Mouse (Mus musculus) heart, embryonic 15.5 days (tissue): Measurements from ENCODE around the gene Hhat. TPM values are rescaled to one million over a fixed set of nuclear protein-coding genes. Genes with fewer than 3 reads are reported as not detected.

ENCODE experiments used
- ATAC-seq: fragments of 200-750 bp; cut with Nextera tagmentation; replicated peaks from 2 replicates; pipeline ENCODE4 v1.8.0; 2017; ENCODE audit warnings: low read depth, moderate TSS enrichment; ENCODE audit not compliant: insufficient number of reproducible peaks, insufficient read depth, low FRiP score
- H3K27ac ChIP-seq: fragments of 300-500 bp; sonication (generic); 2 replicates; pipeline ENCODE4 v1.5.1; 2015; ENCODE audit warnings: mild to moderate bottlenecking, inconsistent platforms
- H3K27me3 ChIP-seq: fragments of 300-500 bp; sonication (generic); 2 replicates; pipeline ENCODE4 v1.6.1; 2015; ENCODE audit warnings: inconsistent platforms
- H3K36me3 ChIP-seq: fragments of 300-500 bp; sonication (generic); 2 replicates; pipeline ENCODE4 v1.6.1; 2015; ENCODE audit warnings: mild to moderate bottlenecking, inconsistent platforms
- H3K4me1 ChIP-seq: fragments of 300-500 bp; sonication (generic); replicated peaks from 2 replicates; pipeline ENCODE4 v1.6.1; 2015; ENCODE audit warnings: inconsistent platforms
- H3K4me2 ChIP-seq: fragments of 300-500 bp; sonication (generic); 2 replicates; pipeline ENCODE4 v1.6.1; 2015; ENCODE audit warnings: inconsistent platforms, mild to moderate bottlenecking, moderate library complexity
- H3K4me3 ChIP-seq: fragments of 300-500 bp; sonication (generic); 2 replicates; pipeline ENCODE4 v1.5.1; 2015; ENCODE audit warnings: mild to moderate bottlenecking, inconsistent platforms
- H3K9ac ChIP-seq: fragments of 300-500 bp; sonication (generic); 2 replicates; pipeline ENCODE4 v1.6.1; 2015; ENCODE audit warnings: mild to moderate bottlenecking, inconsistent platforms
- H3K9me3 ChIP-seq: fragments of 300-500 bp; sonication (generic); replicated peaks from 2 replicates; pipeline ENCODE4 v1.6.1; 2016; ENCODE audit warnings: inconsistent platforms
- WGBS: fragments of 180-500 bp; shearing (Covaris S2); methylation state at CpG from one replicate; pipeline ENCODE4 v1.1.7; 2015; ENCODE audit warnings: mixed read lengths; 5-methylcytosine and 5-hydroxymethylcytosine counted together
- polyA plus RNA-seq: library from polyadenylated mRNA; unstranded; fragments of >200 nt; fragmentation: Nextera tagmentation; extraction: Ambion mirVana; gene quantifications from 2 replicates; pipeline ENCODE4 v1.2.1, GENCODE M21; 2015

Gene Hhat
- polyA plus RNA-seq, 1 experiment from 2014 or later, result 5.5 TPM

GRCm38 (mm10) chr1:192754268-192754667, 16.8 kb downstream of the Hhat start:
- Histone ChIP-seq H3K4me2 (no peak overlapping the region), H3K27ac (no peak overlapping the region), H3K4me1 (peaks cover 22% of the 10 kb centered on the region), H3K9me3 (no peaks in the 10 kb centered on the region), H3K36me3 (no peaks in the 10 kb centered on the region), H3K4me3 (no peak overlapping the region), H3K27me3 (no peaks in the 10 kb centered on the region), H3K9ac (no peak overlapping the region)
- 94% methylated on average over 4 of the region's 4 CpGs for WGBS
- ATAC-seq, result no peak

DNA sequence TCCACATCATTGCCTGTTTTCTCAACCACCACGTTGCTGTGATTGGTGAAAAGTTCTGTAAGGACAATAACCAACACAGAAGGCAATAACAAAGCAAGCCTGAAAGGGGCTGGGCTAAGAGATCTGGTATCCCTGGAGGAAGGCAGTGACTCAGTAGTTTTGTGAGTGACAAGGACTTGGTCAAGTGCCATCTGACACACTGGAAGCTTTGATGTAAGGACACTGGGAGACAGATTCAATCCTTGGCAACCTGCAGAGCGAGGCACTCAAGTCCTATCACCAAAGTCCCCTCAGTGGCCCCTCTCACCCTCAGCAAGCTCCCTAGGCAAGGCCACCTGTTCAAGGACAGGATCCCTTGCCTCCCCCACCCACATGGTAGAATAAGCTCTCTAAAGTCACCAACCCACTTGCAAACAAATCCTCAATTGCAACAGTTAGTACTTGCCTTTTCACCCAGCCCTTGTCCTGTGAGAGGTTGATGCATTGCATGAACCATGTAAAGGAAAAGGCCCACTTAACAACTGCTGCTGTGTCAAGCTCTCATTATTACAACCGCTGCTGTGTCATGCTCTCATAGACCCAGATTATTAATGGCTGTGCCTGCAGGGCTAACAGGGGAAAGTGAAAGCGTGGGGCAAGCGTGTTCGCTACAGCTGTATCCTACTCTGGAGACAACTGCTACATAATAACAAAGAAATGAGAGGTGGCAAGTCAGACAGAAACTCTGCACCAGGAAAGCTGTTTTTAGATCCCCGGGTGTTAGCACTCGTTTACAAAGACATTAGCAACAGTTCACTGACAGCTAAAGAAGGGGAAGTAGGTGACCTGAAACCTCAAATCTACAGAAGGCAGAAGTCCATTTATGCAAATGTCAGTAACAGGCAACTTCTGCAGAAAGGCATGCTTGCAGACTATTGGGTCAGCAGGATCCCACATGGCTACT, 18.1 kb downstream of the Hhat start:
- Histone ChIP-seq H3K27me3 (no peaks in the 10 kb centered on the region), H3K4me1 (peaks cover 22% of the 10 kb centered on the region), H3K9me3 (no peaks in the 10 kb centered on the region), H3K36me3 (no peaks in the 10 kb centered on the region), H3K27ac (peak overlapping the region; percentile 48), H3K4me2 (peak overlapping the region; percentile 43), H3K9ac (no peak overlapping the region), H3K4me3 (0 out of 2 replicates have a peak overlapping the region, but pooled peaks have one; percentile 12)
- 0 out of 2 replicates have a peak, but pooled peaks have one; percentile 35 for ATAC-seq
- WGBS, result 34% methylated on average over 8 of the region's 8 CpGs

DNA sequence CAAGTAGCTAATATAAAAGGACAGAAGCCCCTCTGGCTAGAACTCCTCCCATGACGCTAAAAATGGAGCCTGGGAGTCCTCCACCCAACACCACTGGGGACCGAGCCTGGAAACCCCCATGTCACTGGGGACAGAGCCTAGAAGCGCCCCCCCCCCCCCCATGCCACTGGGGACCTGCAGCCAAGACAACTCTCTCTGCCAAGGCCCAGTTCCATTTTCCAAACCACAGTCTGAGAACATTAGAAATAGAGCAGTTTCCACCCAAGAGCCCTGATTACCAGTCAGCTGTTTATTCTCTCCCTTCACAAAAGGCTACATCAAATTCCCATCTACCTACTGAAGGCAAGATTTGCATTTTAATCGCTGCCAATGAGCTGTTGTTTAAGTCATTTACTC, 21.0 kb downstream of the Hhat start:
- no peaks in the 10 kb centered on the region for H3K9me3 ChIP-seq
- no peaks in the 10 kb centered on the region for H3K27me3 ChIP-seq
- H3K4me1 ChIP-seq, result peaks cover 25% of the 10 kb centered on the region
- ATAC-seq, result no peak
- H3K27ac ChIP-seq, result no peak overlapping the region
- no peak overlapping the region for H3K4me2 ChIP-seq
- H3K36me3 ChIP-seq, result no peaks in the 10 kb centered on the region
- no peak overlapping the region for H3K4me3 ChIP-seq
- 46% methylated on average over 4 of the region's 4 CpGs for WGBS
- H3K9ac ChIP-seq, result no peak overlapping the region

DNA sequence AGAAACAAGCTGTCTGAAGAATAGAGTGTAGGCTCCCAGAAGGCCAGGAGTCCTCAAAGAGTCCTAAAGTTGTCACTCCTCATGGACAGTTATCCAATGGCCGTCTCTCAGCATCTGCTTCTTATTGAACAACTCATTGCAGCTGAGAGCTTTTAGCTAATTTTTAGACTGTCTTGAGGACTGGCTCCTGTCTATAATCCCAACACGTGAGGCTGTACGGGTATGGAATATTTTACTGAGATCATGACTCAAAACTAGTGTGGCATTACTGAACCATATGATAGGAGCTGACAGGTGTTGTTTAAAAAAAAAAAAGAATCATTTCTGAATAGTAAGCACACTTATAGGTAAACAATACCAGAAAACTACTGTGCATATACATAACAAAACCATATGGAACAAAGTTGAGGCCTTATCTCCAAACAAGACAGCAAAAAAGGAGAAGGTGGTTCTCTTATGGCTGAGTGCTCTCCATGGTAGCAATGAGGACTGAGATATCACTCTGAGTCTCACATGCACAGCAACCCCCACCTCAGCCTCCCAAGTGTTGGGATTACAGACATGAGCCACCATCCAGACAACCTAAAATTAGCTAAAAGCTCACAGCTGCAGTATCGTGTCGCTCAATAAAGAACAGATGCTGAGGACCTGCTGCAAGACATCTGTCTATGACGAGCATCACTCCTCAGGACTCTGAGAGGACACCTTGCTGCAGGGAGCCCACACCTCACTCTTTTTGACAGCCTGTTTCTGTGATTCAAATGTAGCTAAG, 21.6 kb downstream of the Hhat start:
- Histone ChIP-seq H3K4me1 (peaks cover 25% of the 10 kb centered on the region), H3K9ac (no peak overlapping the region), H3K9me3 (no peaks in the 10 kb centered on the region), H3K27me3 (no peaks in the 10 kb centered on the region), H3K36me3 (no peaks in the 10 kb centered on the region), H3K4me3 (no peak overlapping the region), H3K27ac (no peak overlapping the region), H3K4me2 (no peak overlapping the region)
- WGBS, result 66% methylated on average over 6 of the region's 6 CpGs
- ATAC-seq, result 0 out of 2 replicates have a peak, but pooled peaks have one; percentile 53

DNA sequence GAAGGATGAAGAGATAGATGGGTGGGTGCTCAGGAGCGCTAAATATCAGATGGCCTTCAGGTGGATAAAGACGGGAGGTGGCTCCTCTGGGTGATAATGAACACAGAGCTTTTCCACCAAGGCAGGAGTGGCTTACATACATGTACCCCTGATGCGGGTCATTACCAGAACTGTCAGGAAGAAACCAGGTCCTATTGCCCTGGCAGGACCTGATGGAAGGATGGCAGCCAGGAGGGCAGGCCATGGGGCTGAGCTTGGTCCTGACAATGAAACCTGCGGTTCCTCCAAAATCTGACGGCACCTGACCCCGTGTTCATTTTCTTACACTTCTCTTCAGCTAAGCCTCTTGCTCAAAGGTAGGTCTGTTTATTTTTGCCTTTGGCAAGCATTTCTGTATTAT, 24.8 kb downstream of the Hhat start:
- 79% methylated on average over 6 of the region's 6 CpGs for WGBS
- Histone ChIP-seq H3K9ac (no peak overlapping the region), H3K36me3 (no peaks in the 10 kb centered on the region), H3K4me1 (peaks cover 9% of the 10 kb centered on the region; the same call in 1 of the 2 replicates), H3K9me3 (no peaks in the 10 kb centered on the region), H3K4me3 (no peak overlapping the region), H3K27ac (no peak overlapping the region), H3K4me2 (no peak overlapping the region), H3K27me3 (no peaks in the 10 kb centered on the region)
- ATAC-seq, result no peak

DNA sequence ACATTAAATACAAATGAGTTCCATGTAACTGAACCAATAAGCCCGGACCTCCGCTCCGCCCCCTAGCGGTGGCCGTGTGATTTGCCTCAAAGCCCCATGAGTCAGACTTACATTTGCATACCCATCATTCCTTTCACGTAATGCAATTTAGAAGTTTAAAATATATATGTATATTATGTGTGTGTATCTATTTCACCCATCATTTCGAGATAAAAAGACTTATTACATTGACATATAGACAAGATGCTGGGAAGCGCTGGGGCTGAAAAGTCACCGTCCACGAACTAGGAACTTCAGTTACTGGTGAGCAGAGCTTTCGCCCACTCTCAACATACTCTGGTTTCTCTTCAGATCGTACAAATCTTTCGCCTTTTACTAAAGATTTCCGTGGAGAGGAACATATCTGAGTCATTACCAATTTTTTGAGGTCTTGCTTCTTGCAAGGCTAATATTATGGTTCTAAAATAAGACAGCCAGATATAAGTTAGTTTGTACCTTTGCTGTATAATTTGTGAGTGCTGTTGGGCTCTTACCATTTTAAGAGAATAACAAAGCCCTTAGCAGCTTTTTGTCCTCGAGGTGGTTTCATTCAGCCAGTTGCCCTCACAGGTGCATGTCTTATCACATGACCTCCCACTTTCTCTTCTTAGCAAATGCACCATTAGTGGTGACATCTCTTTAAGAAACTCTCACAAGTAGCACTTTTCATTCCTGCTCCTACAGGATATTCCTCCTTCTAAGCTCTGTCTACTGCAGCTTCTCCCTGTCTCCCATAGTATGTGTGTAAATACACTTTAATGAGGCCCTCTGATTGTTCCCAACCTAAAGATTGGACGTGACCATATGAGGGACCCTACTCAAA, 25.6 kb downstream of the Hhat start:
- Histone ChIP-seq H3K4me2 (no peak overlapping the region), H3K9ac (no peak overlapping the region), H3K4me1 (peaks cover 9% of the 10 kb centered on the region; the same call in 1 of the 2 replicates), H3K36me3 (no peaks in the 10 kb centered on the region), H3K9me3 (no peaks in the 10 kb centered on the region), H3K27me3 (no peaks in the 10 kb centered on the region), H3K27ac (no peak overlapping the region), H3K4me3 (no peak overlapping the region)
- 14% methylated on average over 16 of the region's 16 CpGs for WGBS
- ATAC-seq, result no peak

GRCm38 (mm10) chr1:192744880-192745239, 26.2 kb downstream of the Hhat start:
- Histone ChIP-seq H3K27ac (no peak overlapping the region), H3K4me1 (peaks cover 8% of the 10 kb centered on the region; the same call in 1 of the 2 replicates), H3K4me3 (no peak overlapping the region), H3K36me3 (no peaks in the 10 kb centered on the region), H3K9ac (no peak overlapping the region), H3K27me3 (no peaks in the 10 kb centered on the region), H3K4me2 (no peak overlapping the region), H3K9me3 (no peaks in the 10 kb centered on the region)
- no peak for ATAC-seq
- WGBS, result 70% methylated on average over 3 of the region's 3 CpGs

DNA sequence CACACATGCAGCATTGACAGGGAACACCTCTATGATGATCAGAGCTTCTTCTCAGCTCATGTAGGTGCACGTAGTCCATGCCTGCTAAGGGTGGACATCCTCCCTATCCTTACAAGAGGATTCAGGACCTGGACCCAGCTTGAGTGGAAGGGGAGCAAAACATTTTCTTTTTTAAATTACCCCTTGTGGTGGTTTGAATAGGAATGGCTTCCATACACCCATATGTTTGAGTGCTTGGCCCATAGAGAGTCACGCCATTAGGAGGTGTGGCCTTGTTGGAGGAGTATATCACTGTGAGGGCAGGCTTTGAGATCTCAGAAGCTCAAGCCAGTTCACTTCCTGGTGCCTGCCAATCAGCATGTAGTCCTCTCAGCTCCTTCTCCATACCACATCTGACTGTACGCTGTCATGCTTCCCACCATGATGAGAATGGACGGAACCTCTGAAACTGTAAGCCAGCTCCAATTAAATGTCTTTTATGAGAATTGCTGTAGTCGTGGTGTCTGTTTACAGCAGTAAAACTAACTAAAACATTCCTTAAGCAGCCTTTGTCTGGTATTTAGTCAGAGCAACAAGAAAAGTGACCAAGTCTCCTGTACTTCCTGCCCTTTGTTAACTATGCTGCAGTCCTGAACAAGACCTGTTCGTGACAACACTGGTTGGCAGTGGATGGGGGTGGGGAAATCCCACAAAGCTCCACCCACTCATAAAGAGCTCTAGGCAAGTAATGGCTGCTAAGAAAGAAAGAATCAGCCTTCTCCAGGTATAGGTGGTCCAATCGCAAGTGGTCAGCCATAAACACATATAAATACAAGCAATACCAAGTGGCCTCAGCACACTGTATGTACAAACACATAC, 28.4 kb downstream of the Hhat start:
- Histone ChIP-seq H3K4me3 (no peak overlapping the region), H3K27ac (no peak overlapping the region), H3K4me1 (0 out of 2 replicates have a peak, but pooled peaks cover 4% of the 10 kb centered on the region), H3K4me2 (no peak overlapping the region), H3K27me3 (no peaks in the 10 kb centered on the region), H3K9me3 (no peaks in the 10 kb centered on the region), H3K9ac (no peak overlapping the region), H3K36me3 (no peaks in the 10 kb centered on the region)
- 80% methylated on average over 7 of the region's 7 CpGs for WGBS
- no peak for ATAC-seq

DNA sequence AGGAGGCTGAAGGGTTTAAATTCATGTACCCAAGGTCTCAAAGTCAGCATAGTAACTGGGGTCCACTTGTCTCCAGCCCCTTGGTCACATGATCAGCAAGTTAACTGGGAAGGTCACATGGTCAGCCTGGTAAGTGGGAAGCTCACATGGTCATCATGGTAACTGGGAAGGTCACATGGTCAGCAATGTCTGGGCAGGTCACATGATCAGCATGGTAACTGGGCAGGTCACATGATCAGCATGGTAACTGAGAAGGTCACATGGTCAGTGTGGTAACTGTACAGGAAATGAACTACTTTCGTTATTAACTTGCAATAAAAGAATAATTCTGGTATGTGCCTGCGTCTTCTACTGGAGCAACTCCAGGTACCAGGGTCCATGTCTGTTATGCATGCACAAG, 29.1 kb downstream of the Hhat start:
- H3K36me3 ChIP-seq, result no peaks in the 10 kb centered on the region
- H3K4me3 ChIP-seq, result no peak overlapping the region
- WGBS, result 91% methylated on average over 2 of the region's 2 CpGs
- H3K9ac ChIP-seq, result no peak overlapping the region
- H3K27ac ChIP-seq, result no peak overlapping the region
- no peaks in the 10 kb centered on the region for H3K27me3 ChIP-seq
- H3K4me2 ChIP-seq, result no peak overlapping the region
- H3K9me3 ChIP-seq, result no peaks in the 10 kb centered on the region
- 0 out of 2 replicates have a peak, but pooled peaks cover 4% of the 10 kb centered on the region for H3K4me1 ChIP-seq
- ATAC-seq, result no peak

GRCm38 (mm10) chr1:192736524-192736923, 34.5 kb downstream of the Hhat start:
- no peaks in the 10 kb centered on the region for H3K9me3 ChIP-seq
- WGBS, result 65% methylated on average over 3 of the region's 3 CpGs
- H3K36me3 ChIP-seq, result no peaks in the 10 kb centered on the region
- no peaks in the 10 kb centered on the region for H3K27me3 ChIP-seq
- H3K9ac ChIP-seq, result no peak overlapping the region
- peak overlapping the region; percentile 65 for H3K27ac ChIP-seq
- H3K4me1 ChIP-seq, result peaks cover 10% of the 10 kb centered on the region; the same call in 1 of the 2 replicates
- no peak overlapping the region for H3K4me2 ChIP-seq
- peak; percentile 39 for ATAC-seq
- no peak overlapping the region for H3K4me3 ChIP-seq
